Mouse (Mus musculus): ENCODE results near the gene Fra10ac1.
A peak's percentile ranks its signal among the peaks of the same experiment; 100 is the strongest.

Gene Fra10ac1

GRCm38 (mm10) chr19:38232087-38232486, 8.1 kb upstream of the Fra10ac1 start:
- no peak for DNase-seq (ENCODE audit: extremely low spot score)

GRCm38 (mm10) chr19:38228699-38229098, 4.7 kb upstream of the Fra10ac1 start:
- DNase-seq (ENCODE audit: extremely low spot score): no peak

- no peak for DNase-seq (ENCODE audit: extremely low spot score)
Measured at GRCm38 (mm10) chr19:38224685-38225060, 717 bp upstream of the Fra10ac1 start.

GRCm38 (mm10) chr19:38223356-38223904, 526 bp downstream of the Fra10ac1 start:
- no peak for DNase-seq (ENCODE audit: extremely low spot score)

- DNase-seq (ENCODE audit: extremely low spot score): no peak
Measured at GRCm38 (mm10) chr19:38217696-38218095, 6.3 kb downstream of the Fra10ac1 start.

- DNase-seq (ENCODE audit: extremely low spot score): peak; percentile 7
Measured at GRCm38 (mm10) chr19:38206669-38207068, 17.3 kb downstream of the Fra10ac1 start.

- DNase-seq (ENCODE audit: extremely low spot score): no peak
Measured at GRCm38 (mm10) chr19:38198731-38199130, 25.2 kb downstream of the Fra10ac1 start.

GRCm38 (mm10) chr19:38195245-38195644, 28.7 kb downstream of the Fra10ac1 start:
- no peak for DNase-seq (ENCODE audit: extremely low spot score)

- DNase-seq (ENCODE audit: extremely low spot score): no peak
Measured at GRCm38 (mm10) chr19:38191446-38191845, 32.5 kb downstream of the Fra10ac1 start.

- no peak for DNase-seq (ENCODE audit: extremely low spot score)
Measured at GRCm38 (mm10) chr19:38190606-38191005, 33.4 kb downstream of the Fra10ac1 start.

GRCm38 (mm10) chr19:38187345-38187680, 36.6 kb downstream of the Fra10ac1 start:
- no peak for DNase-seq (ENCODE audit: extremely low spot score)

GRCm38 (mm10) chr19:38186631-38187344, 37.2 kb downstream of the Fra10ac1 start:
- no peak for DNase-seq (ENCODE audit: extremely low spot score)

- no peak for DNase-seq (ENCODE audit: extremely low spot score)
Measured at GRCm38 (mm10) chr19:38179675-38180074, 44.3 kb downstream of the Fra10ac1 start.

GRCm38 (mm10) chr19:38164633-38165032, 59.3 kb downstream of the Fra10ac1 start:
- no peak for DNase-seq (ENCODE audit: extremely low spot score)

GRCm38 (mm10) chr19:38161648-38162354, 62.2 kb downstream of the Fra10ac1 start:
- DNase-seq (ENCODE audit: extremely low spot score): no peak

GRCm38 (mm10) chr19:38156243-38156642, 67.7 kb downstream of the Fra10ac1 start:
- no peak for DNase-seq (ENCODE audit: extremely low spot score)

- no peak for DNase-seq (ENCODE audit: extremely low spot score)
Measured at GRCm38 (mm10) chr19:38143540-38144271, 80.2 kb downstream of the Fra10ac1 start.

Measured in embryo, embryonic 9.5 days (tissue).